Mouse (Mus musculus): ENCODE measurements around the gene Gne. TPM values are rescaled to one million over a fixed set of nuclear protein-coding genes. Genes with fewer than 3 reads are reported as not detected.

Gne gene
- polyA plus RNA-seq, 2 experiments, result 8.5 to 21.3 TPM

- Histone ChIP-seq H3K27ac (no peak overlapping the region), H3K9ac (replicated peaks) (no peak overlapping the region), H3K4me2 (ENCODE audit: low read depth) (no peak overlapping the region), H3K9me3 (ENCODE audit: control insufficient read depth, low read length) (no peaks in the 10 kb centered on the region), H3K4me1 (replicated peaks; ENCODE audit: control insufficient read depth in 2 of 2, insufficient read depth in 2 of 2, low read length in 1 of 2) (no peaks in the 10 kb centered on the region), H3K4me3 (ENCODE audit: insufficient read depth in 1 of 2, low read depth in 2 of 2, low read length in 2 of 2) (no peak overlapping the region), H3K27me3 (ENCODE audit: control insufficient read depth, insufficient read depth, low read length) (no peaks in the 10 kb centered on the region), H3K36me3 (replicated peaks; ENCODE audit: control insufficient read depth, insufficient read depth, low read depth) (peaks cover 86% of the 10 kb centered on the region)
- DNase-seq (ENCODE audit: low read depth in 3 of 3, low spot score in 3 of 3), result no peak
- ATAC-seq (ENCODE audit: insufficient read depth), result no peak
- 82% methylated on average over 16 of the region's 16 CpGs for WGBS (ENCODE audit: insufficient replicate concordance)
- no peak for TF ChIP-seq CTCF (IDR thresholded peaks at IDR 0.05; ENCODE audit: low read depth)
- TF ChIP-seq EP300 (IDR thresholded peaks at IDR 0.05; ENCODE audit: low read depth), result no peak
Observed at GRCm38 (mm10) chr4:44028303-44029135, 55.5 kb downstream of the Gne start.

- TF ChIP-seq EP300 (IDR thresholded peaks at IDR 0.05; ENCODE audit: low read depth), result no peak
- no peak for TF ChIP-seq CTCF (IDR thresholded peaks at IDR 0.05; ENCODE audit: low read depth)
- H3K9ac ChIP-seq (replicated peaks), result no peak overlapping the region
- H3K9me3 ChIP-seq (ENCODE audit: control insufficient read depth, low read length), result no peaks in the 10 kb centered on the region
- H3K4me2 ChIP-seq (ENCODE audit: low read depth), result no peak overlapping the region
- H3K4me1 ChIP-seq (replicated peaks; ENCODE audit: control insufficient read depth in 2 of 2, insufficient read depth in 2 of 2, low read length in 1 of 2), result no peaks in the 10 kb centered on the region
- no peak overlapping the region for H3K4me3 ChIP-seq (ENCODE audit: insufficient read depth in 1 of 2, low read depth in 2 of 2, low read length in 2 of 2)
- no peaks in the 10 kb centered on the region for H3K27me3 ChIP-seq (ENCODE audit: control insufficient read depth, insufficient read depth, low read length)
- ATAC-seq (ENCODE audit: insufficient read depth) (no peak), DNase-seq (ENCODE audit: low read depth in 3 of 3, low spot score in 3 of 3) (no peak)
- H3K36me3 ChIP-seq (replicated peaks; ENCODE audit: control insufficient read depth, insufficient read depth, low read depth), result peaks cover 87% of the 10 kb centered on the region
- WGBS (ENCODE audit: insufficient replicate concordance), result 89% methylated on average over 6 of the region's 6 CpGs
- no peak overlapping the region for H3K27ac ChIP-seq
Observed at GRCm38 (mm10) chr4:44025570-44025969, 58.4 kb downstream of the Gne start.

GRCm38 (mm10) chr4:44024241-44024640 lies 59.7 kb downstream of the Gne start:
- no peaks in the 10 kb centered on the region for H3K27me3 ChIP-seq (ENCODE audit: control insufficient read depth, insufficient read depth, low read length)
- no peak for TF ChIP-seq EP300 (IDR thresholded peaks at IDR 0.05; ENCODE audit: low read depth)
- no peak for TF ChIP-seq CTCF (IDR thresholded peaks at IDR 0.05; ENCODE audit: low read depth)
- DNase-seq (ENCODE audit: low read depth in 3 of 3, low spot score in 3 of 3) (no peak), ATAC-seq (ENCODE audit: insufficient read depth) (no peak)
- 87% methylated on average over 6 of the region's 6 CpGs for WGBS (ENCODE audit: insufficient replicate concordance)
- no peak overlapping the region for H3K4me3 ChIP-seq (ENCODE audit: insufficient read depth in 1 of 2, low read depth in 2 of 2, low read length in 2 of 2)
- H3K36me3 ChIP-seq (replicated peaks; ENCODE audit: control insufficient read depth, insufficient read depth, low read depth), result peaks cover 92% of the 10 kb centered on the region
- no peak overlapping the region for H3K9ac ChIP-seq (replicated peaks)
- H3K9me3 ChIP-seq (ENCODE audit: control insufficient read depth, low read length), result no peaks in the 10 kb centered on the region
- no peaks in the 10 kb centered on the region for H3K4me1 ChIP-seq (replicated peaks; ENCODE audit: control insufficient read depth in 2 of 2, insufficient read depth in 2 of 2, low read length in 1 of 2)
- no peak overlapping the region for H3K27ac ChIP-seq
- no peak overlapping the region for H3K4me2 ChIP-seq (ENCODE audit: low read depth)

GRCm38 (mm10) chr4:44023681-44024080 lies 60.3 kb downstream of the Gne start:
- H3K4me3 ChIP-seq (ENCODE audit: insufficient read depth in 1 of 2, low read depth in 2 of 2, low read length in 2 of 2), result no peak overlapping the region
- no peak overlapping the region for H3K4me2 ChIP-seq (ENCODE audit: low read depth)
- H3K9ac ChIP-seq (replicated peaks), result no peak overlapping the region
- H3K4me1 ChIP-seq (replicated peaks; ENCODE audit: control insufficient read depth in 2 of 2, insufficient read depth in 2 of 2, low read length in 1 of 2), result no peaks in the 10 kb centered on the region
- H3K27ac ChIP-seq, result no peak overlapping the region
- H3K27me3 ChIP-seq (ENCODE audit: control insufficient read depth, insufficient read depth, low read length), result no peaks in the 10 kb centered on the region
- no peak for ATAC-seq (ENCODE audit: insufficient read depth)
- no peaks in the 10 kb centered on the region for H3K9me3 ChIP-seq (ENCODE audit: control insufficient read depth, low read length)
- WGBS (ENCODE audit: insufficient replicate concordance), result 88% methylated on average over 9 of the region's 9 CpGs
- DNase-seq (ENCODE audit: low read depth in 3 of 3, low spot score in 3 of 3), result no peak
- peaks cover 93% of the 10 kb centered on the region for H3K36me3 ChIP-seq (replicated peaks; ENCODE audit: control insufficient read depth, insufficient read depth, low read depth)
- TF ChIP-seq CTCF (IDR thresholded peaks at IDR 0.05; ENCODE audit: low read depth) (no peak), EP300 (IDR thresholded peaks at IDR 0.05; ENCODE audit: low read depth) (no peak)

- Histone ChIP-seq H3K27me3 (ENCODE audit: control insufficient read depth, insufficient read depth, low read length) (no peaks in the 10 kb centered on the region), H3K9ac (replicated peaks) (no peak overlapping the region), H3K4me2 (ENCODE audit: low read depth) (no peak overlapping the region), H3K4me3 (ENCODE audit: insufficient read depth in 1 of 2, low read depth in 2 of 2, low read length in 2 of 2) (no peak overlapping the region), H3K9me3 (ENCODE audit: control insufficient read depth, low read length) (no peaks in the 10 kb centered on the region), H3K4me1 (replicated peaks; ENCODE audit: control insufficient read depth in 2 of 2, insufficient read depth in 2 of 2, low read length in 1 of 2) (no peaks in the 10 kb centered on the region), H3K27ac (no peak overlapping the region), H3K36me3 (replicated peaks; ENCODE audit: control insufficient read depth, insufficient read depth, low read depth) (peaks cover 90% of the 10 kb centered on the region)
- 85% methylated on average over 11 of the region's 11 CpGs for WGBS (ENCODE audit: insufficient replicate concordance)
- DNase-seq (ENCODE audit: low read depth in 3 of 3, low spot score in 3 of 3) (no peak), ATAC-seq (ENCODE audit: insufficient read depth) (no peak)
- TF ChIP-seq CTCF (IDR thresholded peaks at IDR 0.05; ENCODE audit: low read depth), result no peak
- TF ChIP-seq EP300 (IDR thresholded peaks at IDR 0.05; ENCODE audit: low read depth), result no peak
Observed at GRCm38 (mm10) chr4:44022766-44023165, 61.2 kb downstream of the Gne start.

All from liver, embryonic 14.5 days (tissue).